Mouse (Mus musculus) hindbrain, embryonic 13.5 days (tissue): ENCODE measurements at regions not wholly inside any gene's neighbourhood (a gene's known extent, or its start where the extent isn't known, plus 50 kb on each side); places are given as distances from the start of the nearest gene placed in this dataset.

Experiments
- ATAC-seq: fragments of 200-750 bp; cut with Nextera tagmentation; 2 replicates; pipeline ENCODE4 v1.8.0; 2017; ENCODE audit warnings: moderate TSS enrichment; ENCODE audit not compliant: low FRiP score
- H3K27ac ChIP-seq: fragments of 300-500 bp; sonication (generic); 2 replicates; pipeline ENCODE4 v1.5.1; 2015; ENCODE audit warnings: inconsistent platforms, mild to moderate bottlenecking, moderate library complexity
- H3K27me3 ChIP-seq: fragments of 300-500 bp; sonication (generic); 2 replicates; pipeline ENCODE4 v1.6.1; 2015; ENCODE audit warnings: mild to moderate bottlenecking, inconsistent platforms
- H3K36me3 ChIP-seq: fragments of 300-500 bp; sonication (generic); 2 replicates; pipeline ENCODE4 v1.6.1; 2015; ENCODE audit warnings: mild to moderate bottlenecking, inconsistent platforms
- H3K4me1 ChIP-seq: fragments of 300-500 bp; sonication (generic); replicated peaks from 2 replicates; pipeline ENCODE4 v1.6.1; 2015; ENCODE audit warnings: inconsistent platforms
- H3K4me2 ChIP-seq: fragments of 300-500 bp; sonication (generic); 2 replicates; pipeline ENCODE4 v1.6.1; 2015; ENCODE audit warnings: inconsistent platforms, mild to moderate bottlenecking, moderate library complexity
- H3K4me3 ChIP-seq: fragments of 300-500 bp; sonication (generic); 2 replicates; pipeline ENCODE4 v1.5.1; 2015; ENCODE audit warnings: mild to moderate bottlenecking, inconsistent platforms
- H3K9ac ChIP-seq: fragments of 300-500 bp; sonication (generic); 2 replicates; pipeline ENCODE4 v1.6.1; 2015; ENCODE audit warnings: mild to moderate bottlenecking, inconsistent platforms
- H3K9me3 ChIP-seq: fragments of 300-500 bp; sonication (generic); 2 replicates; pipeline ENCODE4 v1.6.1; 2016; ENCODE audit warnings: inconsistent platforms
- WGBS: fragments of 180-500 bp; shearing (Covaris S2); methylation state at CpG from one replicate; pipeline ENCODE4 v1.1.7; 2015; 5-methylcytosine and 5-hydroxymethylcytosine counted together

DNA sequence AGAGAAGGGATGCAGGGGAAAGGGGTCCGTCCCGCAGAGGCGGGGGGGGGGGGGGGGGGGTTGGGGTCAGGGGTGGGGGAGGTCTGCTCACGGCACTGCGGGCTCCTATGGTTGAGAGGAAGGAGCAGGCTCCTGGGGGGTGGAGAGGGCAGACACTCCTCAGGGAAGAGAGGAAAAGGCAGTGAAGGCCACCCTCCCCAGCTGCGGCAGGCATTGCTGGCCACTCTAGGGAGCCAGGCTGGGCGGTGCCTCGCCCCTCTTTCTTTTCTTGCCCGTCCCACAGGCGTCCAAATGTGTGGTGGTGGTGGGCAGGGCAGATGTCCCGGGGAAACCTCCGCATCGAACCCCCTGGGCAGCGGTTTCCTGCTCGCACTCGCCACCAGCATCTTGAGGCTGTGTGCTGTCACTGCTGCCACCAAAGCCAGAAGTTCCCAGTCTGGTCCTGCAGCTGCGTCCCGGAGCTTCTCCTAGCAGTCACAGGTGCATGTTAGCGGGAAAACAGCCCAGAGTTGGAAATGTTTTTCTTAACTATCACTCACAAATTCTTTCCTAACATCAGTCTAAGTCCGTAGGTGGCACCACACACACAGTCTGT lies 110.4 kb downstream of the Dsel start:
- H3K4me1 ChIP-seq = peaks cover 4% of the 10 kb centered on the region
- peak overlapping the region; percentile 54 for H3K4me2 ChIP-seq
- no peaks in the 10 kb centered on the region for H3K9me3 ChIP-seq
- H3K27me3 ChIP-seq = no peaks in the 10 kb centered on the region
- ATAC-seq = peak; percentile 39; the same call in 1 of the 2 replicates
- no peaks in the 10 kb centered on the region for H3K36me3 ChIP-seq
- peak overlapping the region; percentile 51; the same call in 1 of the 2 replicates for H3K9ac ChIP-seq
- peak overlapping the region; percentile 34 for H3K4me3 ChIP-seq
- no peak overlapping the region for H3K27ac ChIP-seq
- WGBS = 9% methylated on average over 18 of the region's 20 CpGs
